Mouse (Mus musculus): ENCODE measurements around the gene Vmn1r208. TPM values are rescaled to one million over a fixed set of nuclear protein-coding genes. Genes with fewer than 3 reads are reported as not detected.
"Not testable (repeated sequence)": the region's sequence is repeated elsewhere in the genome, so short reads cannot be mapped to it uniquely, and the experiment has no call there.

The Vmn1r208 gene
- polyA plus RNA-seq (2015; fragmentation: Nextera tagmentation; extraction: Ambion mirVana): not detected in 2 replicates

GRCm38 (mm10) chr13:22777300-22777699, at the start of gene Vmn1r208:
Vmn1r208 (minus strand) TSS chr13:22777400.
- not testable (repeated sequence) for H3K36me3 ChIP-seq; H3K9me3 ChIP-seq; H3K4me2 ChIP-seq; H3K27ac ChIP-seq (replicated peaks); H3K4me1 ChIP-seq (replicated peaks); H3K9ac ChIP-seq; H3K27me3 ChIP-seq; ATAC-seq (ENCODE audit: low FRiP score, low read depth); H3K4me3 ChIP-seq
- no CpG with 5 or more reads among the region's 7 CpGs for WGBS

- not testable (repeated sequence) for H3K4me3 ChIP-seq; H3K27ac ChIP-seq (replicated peaks); H3K9me3 ChIP-seq; H3K27me3 ChIP-seq; H3K9ac ChIP-seq; ATAC-seq (ENCODE audit: low FRiP score, low read depth); H3K4me1 ChIP-seq (replicated peaks); H3K36me3 ChIP-seq; H3K4me2 ChIP-seq
- 94% methylated on average over 1 of the region's 1 CpGs for WGBS
Measured at GRCm38 (mm10) chr13:22821601-22822000, 44.4 kb upstream of the Vmn1r208 start.

GRCm38 (mm10) chr13:22809582-22809981, 32.4 kb upstream of the Vmn1r208 start, which contains the start of gene Vmn1r209:
Vmn1r209 (minus strand) TSS chr13:22809682.
- not testable (repeated sequence) for H3K27ac ChIP-seq (replicated peaks); H3K9ac ChIP-seq; H3K27me3 ChIP-seq; H3K9me3 ChIP-seq; ATAC-seq (ENCODE audit: low FRiP score, low read depth); H3K36me3 ChIP-seq; H3K4me2 ChIP-seq; H3K4me1 ChIP-seq (replicated peaks); H3K4me3 ChIP-seq

GRCm38 (mm10) chr13:22788096-22788495, 10.9 kb upstream of the Vmn1r208 start:
- whole genome bisulfite sequencing: 70% methylated on average over 3 of the region's 3 CpGs
- not testable (repeated sequence) for H3K9me3 ChIP-seq; H3K4me1 ChIP-seq (replicated peaks); H3K4me3 ChIP-seq; H3K4me2 ChIP-seq; H3K27ac ChIP-seq (replicated peaks); H3K36me3 ChIP-seq; ATAC-seq (ENCODE audit: low FRiP score, low read depth); H3K9ac ChIP-seq; H3K27me3 ChIP-seq

- H3K27ac ChIP-seq (replicated peaks); H3K27me3 ChIP-seq; H3K9me3 ChIP-seq; H3K4me1 ChIP-seq (replicated peaks); ATAC-seq (ENCODE audit: low FRiP score, low read depth); H3K4me2 ChIP-seq; H3K9ac ChIP-seq; H3K36me3 ChIP-seq; H3K4me3 ChIP-seq: not testable (repeated sequence)
Measured at GRCm38 (mm10) chr13:22784159-22784558, 7.0 kb upstream of the Vmn1r208 start.

GRCm38 (mm10) chr13:22771592-22771991, 5.6 kb downstream of the Vmn1r208 start:
- not testable (repeated sequence) for ATAC-seq (ENCODE audit: low FRiP score, low read depth); H3K36me3 ChIP-seq
- 80% methylated on average over 1 of the region's 2 CpGs for WGBS

GRCm38 (mm10) chr13:22747524-22747923, 29.7 kb downstream of the Vmn1r208 start:
- Histone ChIP-seq H3K4me2 (no peak overlapping the region), H3K27me3 (no peaks in the 10 kb centered on the region), H3K36me3 (no peaks in the 10 kb centered on the region), H3K4me1 (replicated peaks) (no peaks in the 10 kb centered on the region), H3K4me3 (no peak overlapping the region), H3K9ac (no peak overlapping the region), H3K27ac (replicated peaks) (no peak overlapping the region), H3K9me3 (no peaks in the 10 kb centered on the region)
- no peak for ATAC-seq (ENCODE audit: low FRiP score, low read depth)

More at GRCm38 (mm10) chr13:22771592-22771991, 5.6 kb downstream of the Vmn1r208 start:
- not testable (repeated sequence) for H3K27ac ChIP-seq (replicated peaks); H3K4me3 ChIP-seq; H3K9ac ChIP-seq; H3K4me1 ChIP-seq (replicated peaks); H3K4me2 ChIP-seq; H3K27me3 ChIP-seq; H3K9me3 ChIP-seq

- not testable (repeated sequence) for H3K27ac ChIP-seq (replicated peaks); H3K9ac ChIP-seq; H3K4me1 ChIP-seq (replicated peaks); H3K36me3 ChIP-seq; H3K9me3 ChIP-seq; H3K27me3 ChIP-seq; H3K4me2 ChIP-seq; H3K4me3 ChIP-seq; ATAC-seq (ENCODE audit: low FRiP score, low read depth)
Measured at GRCm38 (mm10) chr13:22729529-22729928, 47.7 kb downstream of the Vmn1r208 start, which contains the start of gene Vmn1r207-ps. Vmn1r207-ps (minus strand) TSS chr13:22729629.

Other genes starting within 250 kb of the Vmn1r208 start
- gene Vmn1r204, start 224.2 kb downstream of the Vmn1r208 start, polyA plus RNA-seq (2015; fragmentation: Nextera tagmentation; extraction: Ambion mirVana): not detected in 2 replicates
- gene Vmn1r205, start 184.4 kb downstream of the Vmn1r208 start, polyA plus RNA-seq (2015; fragmentation: Nextera tagmentation; extraction: Ambion mirVana): not detected in 2 replicates
- gene Vmn1r206, start 153.1 kb downstream of the Vmn1r208 start, polyA plus RNA-seq (2015; fragmentation: Nextera tagmentation; extraction: Ambion mirVana): not detected in 2 replicates
- gene Vmn1r207-ps, start 47.8 kb downstream of the Vmn1r208 start, polyA plus RNA-seq (2015; fragmentation: Nextera tagmentation; extraction: Ambion mirVana): not detected in 2 replicates
- not detected in 2 replicates for gene Vmn1r209, start 32.3 kb upstream of the Vmn1r208 start, polyA plus RNA-seq (2015; fragmentation: Nextera tagmentation; extraction: Ambion mirVana)
- not detected in 2 replicates for gene Vmn1r210, start 53.9 kb upstream of the Vmn1r208 start, polyA plus RNA-seq (2015; fragmentation: Nextera tagmentation; extraction: Ambion mirVana)
- gene Vmn1r211, start 80.2 kb upstream of the Vmn1r208 start, polyA plus RNA-seq (2015; fragmentation: Nextera tagmentation; extraction: Ambion mirVana): not detected in 2 replicates
- gene Vmn1r212, start 106.8 kb upstream of the Vmn1r208 start, polyA plus RNA-seq (2015; fragmentation: Nextera tagmentation; extraction: Ambion mirVana): not detected in 2 replicates
- gene Vmn1r213, start 230.3 kb upstream of the Vmn1r208 start, polyA plus RNA-seq (2015; fragmentation: Nextera tagmentation; extraction: Ambion mirVana): not detected in 2 replicates